Mouse (Mus musculus) kidney, adult 2 months (tissue): ENCODE measurements around the gene Sowahb.

Source experiments
- CTCF ChIP-seq: fragments of 200-500 bp; conservative IDR thresholded peaks from 2 replicates; pipeline ENCODE4 v1.5.1; 2011; ENCODE audit warnings: low read depth, mild to moderate bottlenecking, control low read depth, low read length, moderate library complexity, mixed read lengths; ENCODE audit not compliant: insufficient read depth, insufficient read length
- POLR2A ChIP-seq: fragments of 200-500 bp; IDR thresholded peaks from one replicate; pipeline ENCODE4 v1.6.1; 2011; ENCODE audit warnings: low read depth, low read length, control low read depth

DNA sequence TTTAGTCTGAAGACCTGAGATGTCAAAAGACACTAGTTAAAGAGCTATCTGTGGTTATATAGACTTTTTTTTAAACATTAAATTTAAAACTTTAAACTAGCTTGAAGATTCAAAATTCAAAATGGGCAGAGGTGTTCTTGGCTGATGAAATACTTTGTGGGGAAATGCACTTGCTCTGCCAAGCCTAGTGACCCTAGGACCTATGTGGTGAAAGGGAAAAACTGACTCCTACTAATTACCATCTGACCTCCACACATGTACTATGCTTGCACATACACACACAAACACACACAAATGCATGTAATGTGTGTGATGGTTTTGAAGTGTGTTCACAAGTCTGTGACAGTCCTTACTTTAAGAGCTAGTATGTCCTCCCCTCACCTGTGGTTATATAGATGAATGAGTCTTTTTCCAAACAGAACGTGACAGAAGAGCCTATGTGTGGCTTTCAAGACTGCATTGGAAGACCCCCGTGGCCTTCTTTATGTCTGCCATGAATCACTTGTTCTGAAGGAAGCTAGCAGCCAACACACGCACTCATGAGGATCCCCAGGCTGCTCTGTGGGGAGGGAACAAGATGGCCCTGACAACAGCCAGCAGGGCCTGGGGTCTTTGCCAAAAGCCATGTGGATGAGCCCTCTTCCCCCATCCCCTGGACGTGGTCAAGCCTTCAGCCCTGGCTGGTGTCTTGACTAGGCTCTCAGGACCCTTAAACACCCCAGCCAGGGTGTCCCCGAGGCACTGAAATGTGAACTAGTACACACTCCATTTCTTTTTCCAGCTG, 11.5 kb downstream of the Sowahb start:
- TF ChIP-seq CTCF (no peak), POLR2A (no peak)
